Mouse (Mus musculus) thymus, postnatal 0 days (tissue): Measurements from ENCODE around the gene Slc12a8. TPM values are rescaled to one million over a fixed set of nuclear protein-coding genes. Genes with fewer than 3 reads are reported as not detected.

Source experiments
- DNase-seq: peaks from one replicate; pipeline ENCODE4 v3.0.0-alpha.2; 2015; ENCODE audit warnings: low spot score
- polyA plus RNA-seq: library from polyadenylated mRNA; unstranded; fragments of >200 nt; fragmentation: Nextera tagmentation; extraction: Ambion mirVana; gene quantifications from 2 replicates; pipeline ENCODE4 v1.2.1, GENCODE M21; 2015

Slc12a8 gene
- polyA plus RNA-seq, 1 experiment from 2014 or later = 0.48 TPM

- no peak for DNase-seq
Observed at GRCm38 (mm10) chr16:33696811-33697575, 179.9 kb downstream of the Slc12a8 start.

- DNase-seq = no peak
Observed at GRCm38 (mm10) chr16:33697576-33698276, 180.6 kb downstream of the Slc12a8 start.

GRCm38 (mm10) chr16:33698277-33698790, 181.2 kb downstream of the Slc12a8 start:
- peak; percentile 33 for DNase-seq

GRCm38 (mm10) chr16:33700584-33700983, 183.5 kb downstream of the Slc12a8 start:
- DNase-seq = no peak

GRCm38 (mm10) chr16:33701872-33702271, 184.7 kb downstream of the Slc12a8 start:
- no peak for DNase-seq

- no peak for DNase-seq
Observed at GRCm38 (mm10) chr16:33704289-33704688, 187.2 kb downstream of the Slc12a8 start.

- peak; percentile 52 for DNase-seq
Observed at GRCm38 (mm10) chr16:33705258-33705657, 188.1 kb downstream of the Slc12a8 start.

- no peak for DNase-seq
Observed at GRCm38 (mm10) chr16:33706111-33706890, 189.2 kb downstream of the Slc12a8 start.

GRCm38 (mm10) chr16:33708031-33708430, 190.9 kb downstream of the Slc12a8 start:
- peak; percentile 77 for DNase-seq

GRCm38 (mm10) chr16:33708585-33709397, 191.7 kb downstream of the Slc12a8 start:
- DNase-seq = no peak

Other genes starting within 250 kb of the Slc12a8 start
- gene Zfp148, start 136.5 kb upstream of the Slc12a8 start, polyA plus RNA-seq = 55.0 and 59.5 TPM in 2 replicates
- gene Heg1, start 167.0 kb downstream of the Slc12a8 start, polyA plus RNA-seq = 15.3 and 17.1 TPM in 2 replicates